Mouse (Mus musculus): ENCODE results near the gene Gm3402. TPM values are rescaled to one million over a fixed set of nuclear protein-coding genes. Genes with fewer than 3 reads are reported as not detected.

Gm3402 gene
- polyA plus RNA-seq (2012; rRNA removed): not detected in 2 replicates

GRCm38 (mm10) chr5:146513823-146514222 lies at the start of gene Gm3402:
Gm3402 (plus strand) TSS chr5:146514123.

GRCm38 (mm10) chr5:146481665-146482064 lies 32.3 kb upstream of the Gm3402 start, which contains the start of gene Gm6408:
Gm6408 (plus strand) TSS chr5:146481965.

GRCm38 (mm10) chr5:146491063-146491462 lies 22.9 kb upstream of the Gm3402 start, which contains the start of gene Gm6370:
Gm6370 (plus strand) TSS chr5:146491363.

GRCm38 (mm10) chr5:146502099-146502498 lies 11.8 kb upstream of the Gm3402 start, which contains the start of gene 4930449I24Rik:
4930449I24Rik (plus strand) TSS chr5:146502399.

GRCm38 (mm10) chr5:146525501-146525900 lies 11.6 kb downstream of the Gm3402 start, which contains the start of gene Gm3404:
Gm3404 (plus strand) TSS chr5:146525801.

GRCm38 (mm10) chr5:146537347-146537746 lies 23.4 kb downstream of the Gm3402 start, which contains the start of gene Gm3409:
Gm3409 (plus strand) TSS chr5:146537647.

GRCm38 (mm10) chr5:146555836-146556235 lies 41.9 kb downstream of the Gm3402 start, which contains the start of gene Gm3415:
Gm3415 (plus strand) TSS chr5:146556136.

Other genes starting within 250 kb of the Gm3402 start
- 26.3 and 27.3 TPM in 2 replicates for gene Wasf3, start 129.1 kb upstream of the Gm3402 start, polyA plus RNA-seq (2012; rRNA removed)
- gene Gm6408, start 32.2 kb upstream of the Gm3402 start, polyA plus RNA-seq (2012; rRNA removed): 0.09 TPM in 1 of 2 replicates, not detected in the other
- gene Gm6370, start 22.8 kb upstream of the Gm3402 start, polyA plus RNA-seq (2012; rRNA removed): not detected in 2 replicates
- gene 4930449I24Rik, start 11.7 kb upstream of the Gm3402 start, polyA plus RNA-seq (2012; rRNA removed): not detected in 2 replicates
- gene Gm3404, start 11.7 kb downstream of the Gm3402 start, polyA plus RNA-seq (2012; rRNA removed): not detected in 2 replicates
- gene Gm3409, start 23.5 kb downstream of the Gm3402 start, polyA plus RNA-seq (2012; rRNA removed): not detected in 2 replicates
- not detected in 2 replicates for gene Gm3415, start 42.0 kb downstream of the Gm3402 start, polyA plus RNA-seq (2012; rRNA removed)
- 46.4 and 53.1 TPM in 2 replicates for gene Gpr12, start 71.1 kb downstream of the Gm3402 start, polyA plus RNA-seq (2012; rRNA removed)

All from central nervous system, embryonic 18 days (tissue).